Mouse (Mus musculus) kidney, adult 2 months (tissue): ENCODE data around the gene Adora2a.

Experiments used
- CTCF ChIP-seq: fragments of 200-500 bp; conservative IDR thresholded peaks from 2 replicates; pipeline ENCODE4 v1.5.1; 2011; ENCODE audit warnings: low read depth, mild to moderate bottlenecking, control low read depth, low read length, moderate library complexity, mixed read lengths; ENCODE audit not compliant: insufficient read depth, insufficient read length
- POLR2A ChIP-seq: fragments of 200-500 bp; IDR thresholded peaks from one replicate; pipeline ENCODE4 v1.6.1; 2011; ENCODE audit warnings: low read depth, low read length, control low read depth

GRCm38 (mm10) chr10:75322966-75323365 is 6.3 kb downstream of the Adora2a start:
- TF ChIP-seq POLR2A = no peak
- TF ChIP-seq CTCF = no peak
